Mouse (Mus musculus): ENCODE results near the gene Txk.

GRCm38 (mm10) chr5:72664126-72664525, 88.5 kb downstream of the Txk start:
- no peak for TF ChIP-seq CTCF (IDR thresholded peaks at IDR 0.05; ENCODE audit: insufficient read depth, low read depth, low read length)
- no peak for TF ChIP-seq POLR2A (IDR thresholded peaks at IDR 0.05; ENCODE audit: insufficient read depth, low read depth, low read length)

Measured in olfactory bulb, adult 2 months (tissue).